Mouse (Mus musculus) ES-Bruce4 (cell line): ENCODE results near the gene Olfr480. TPM values are rescaled to one million over a fixed set of nuclear protein-coding genes. Genes with fewer than 3 reads are reported as not detected.

ENCODE experiments used
- H3K27ac ChIP-seq: 2 replicates; pipeline ENCODE4 v1.5.1; 2012; ENCODE audit warnings: low read length, inconsistent platforms; ENCODE audit not compliant: insufficient read depth
- H3K27me3 ChIP-seq: 2 replicates; pipeline ENCODE4 v1.6.1; 2012; ENCODE audit warnings: mild to moderate bottlenecking, low read length, inconsistent platforms; ENCODE audit not compliant: control insufficient read depth, poor library complexity, insufficient read depth, severe bottlenecking
- H3K36me3 ChIP-seq: 2 replicates; pipeline ENCODE4 v1.6.1; 2012; ENCODE audit warnings: inconsistent platforms, mild to moderate bottlenecking, low read length, moderate library complexity; ENCODE audit not compliant: control insufficient read depth, poor library complexity, insufficient read depth, severe bottlenecking
- H3K4me1 ChIP-seq: one replicate; pipeline ENCODE4 v1.8.1; 2011; ENCODE audit warnings: low read length; ENCODE audit not compliant: control insufficient read depth, insufficient read depth
- H3K4me3 ChIP-seq: 2 replicates; pipeline ENCODE4 v1.5.1; 2011; ENCODE audit warnings: low read depth, mild to moderate bottlenecking, low read length
- H3K9ac ChIP-seq: 2 replicates; pipeline ENCODE4 v1.6.1; 2012; ENCODE audit warnings: low read depth, mild to moderate bottlenecking, inconsistent platforms; ENCODE audit not compliant: poor library complexity, severe bottlenecking
- H3K9me3 ChIP-seq: replicated peaks from 2 replicates; pipeline ENCODE4 v1.6.1; 2012; ENCODE audit warnings: mild to moderate bottlenecking, low read length, inconsistent platforms; ENCODE audit not compliant: control insufficient read depth, poor library complexity, insufficient read depth, severe bottlenecking
- CTCF ChIP-seq: IDR thresholded peaks from one replicate; pipeline ENCODE4 v1.8.1; 2011; ENCODE audit warnings: low read depth, low read length
- EP300 ChIP-seq: IDR thresholded peaks from 2 replicates; pipeline ENCODE4 v1.6.1; 2011; ENCODE audit warnings: low read depth, low read length; ENCODE audit not compliant: insufficient read depth
- POLR2A ChIP-seq: IDR thresholded peaks from one replicate; pipeline ENCODE4 v1.8.1; 2011; ENCODE audit warnings: low read length; ENCODE audit not compliant: insufficient read depth
- polyA plus RNA-seq: library from polyadenylated mRNA; stranded (reverse); fragments of >200 nt; gene quantifications from 2 replicates; pipeline ENCODE4 v1.2.4, GENCODE M21; 2011; ENCODE audit warnings: low read depth; ENCODE audit not compliant: missing spikeins, insufficient read depth, insufficient read length

The Olfr480 gene
- not detected in 2 replicates for polyA plus RNA-seq

DNA sequence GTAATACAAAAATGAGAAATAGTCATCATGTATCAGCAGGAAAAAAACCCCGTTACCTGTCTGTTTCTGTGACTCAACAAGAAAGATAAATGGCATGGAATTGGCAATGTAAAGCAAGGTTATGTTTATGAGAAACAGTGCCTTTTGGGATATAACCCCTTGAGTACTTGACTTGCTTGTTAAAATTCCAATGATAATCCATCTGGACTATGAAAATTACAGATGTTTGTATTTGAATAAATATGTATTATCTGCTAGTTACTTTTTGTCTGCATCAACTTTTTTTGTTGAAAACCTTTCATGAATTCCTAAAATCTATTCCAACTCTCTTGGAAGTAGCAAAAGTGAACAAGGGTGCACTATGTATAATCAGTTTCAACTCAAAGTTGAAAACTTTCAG, at the start of gene Olfr480:
Olfr480 (minus strand) TSS at position 101 of the 400 bp plus-strand sequence.
- H3K27ac ChIP-seq, result no peak within 1 kb of the TSS
- no peaks in the 10 kb centered on the region for H3K4me1 ChIP-seq
- H3K27me3 ChIP-seq, result no peaks in the 10 kb centered on the region; the same call in 1 of the 2 replicates
- no peak within 1 kb of the TSS for H3K4me3 ChIP-seq
- H3K9ac ChIP-seq, result no peak within 1 kb of the TSS
- TF ChIP-seq CTCF (no peak), EP300 (no peak), POLR2A (no peak)
- no peaks in the 10 kb centered on the region for H3K9me3 ChIP-seq
- no peaks in the 10 kb centered on the region for H3K36me3 ChIP-seq

DNA sequence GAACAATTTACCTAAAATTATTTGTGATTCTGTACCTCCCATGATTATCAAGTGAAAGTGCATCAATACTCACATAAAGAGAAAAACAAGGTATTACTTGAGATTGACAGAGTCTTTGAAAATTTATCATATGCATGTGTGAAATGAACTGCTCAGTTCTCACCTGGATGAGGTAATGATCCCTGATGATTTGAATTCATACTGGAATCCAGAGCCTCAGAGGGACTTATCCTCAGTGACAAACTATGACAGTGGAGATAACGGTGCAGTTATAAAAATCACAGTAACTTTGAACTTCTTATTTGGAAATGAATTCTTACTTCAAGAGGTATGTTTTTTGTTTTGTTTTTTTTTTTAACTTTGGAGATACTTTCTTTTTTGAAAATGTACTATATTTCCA, 33.4 kb upstream of the Olfr480 start, which contains the start of gene Olfr483:
Olfr483 (plus strand) TSS at position 301 of the 400 bp plus-strand sequence.
- Histone ChIP-seq H3K9ac (no peak within 1 kb of the TSS), H3K27ac (no peak within 1 kb of the TSS)

DNA sequence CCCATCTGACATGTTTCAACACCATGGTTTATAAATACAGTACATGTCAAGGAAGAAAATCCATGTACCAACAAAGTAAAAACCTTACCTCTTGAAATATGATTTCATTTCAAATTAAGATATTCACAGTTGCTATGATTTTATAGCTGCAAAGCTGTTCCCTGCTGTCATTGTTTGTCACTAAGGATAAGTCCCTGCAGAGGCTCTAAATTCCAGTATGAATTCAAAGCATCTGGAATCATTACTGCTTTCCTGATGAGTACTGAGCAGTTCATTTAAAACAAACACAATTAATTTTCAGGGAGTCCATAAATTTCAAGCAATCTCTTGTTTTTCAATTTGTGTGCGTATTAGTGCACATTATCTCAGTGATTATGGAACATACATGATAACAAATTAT, 30.3 kb upstream of the Olfr480 start, which contains the start of gene Olfr482:
Olfr482 (minus strand) TSS at position 101 of the 400 bp plus-strand sequence.
- H3K9me3 ChIP-seq, result no peaks in the 10 kb centered on the region
- no peaks in the 10 kb centered on the region for H3K4me1 ChIP-seq
- TF ChIP-seq EP300 (no peak), POLR2A (no peak), CTCF (no peak)
- no peak within 1 kb of the TSS for H3K27ac ChIP-seq
- no peak within 1 kb of the TSS for H3K4me3 ChIP-seq
- H3K27me3 ChIP-seq, result no peaks in the 10 kb centered on the region
- no peaks in the 10 kb centered on the region for H3K36me3 ChIP-seq
- H3K9ac ChIP-seq, result no peak within 1 kb of the TSS

More for the DNA sequence above, 33.4 kb upstream of the Olfr480 start, which contains the start of gene Olfr483:
- Histone ChIP-seq H3K36me3 (no peaks in the 10 kb centered on the region), H3K9me3 (no peaks in the 10 kb centered on the region), H3K4me1 (no peaks in the 10 kb centered on the region), H3K27me3 (no peaks in the 10 kb centered on the region), H3K4me3 (no peak within 1 kb of the TSS)
- TF ChIP-seq EP300 (no peak), CTCF (no peak)

DNA sequence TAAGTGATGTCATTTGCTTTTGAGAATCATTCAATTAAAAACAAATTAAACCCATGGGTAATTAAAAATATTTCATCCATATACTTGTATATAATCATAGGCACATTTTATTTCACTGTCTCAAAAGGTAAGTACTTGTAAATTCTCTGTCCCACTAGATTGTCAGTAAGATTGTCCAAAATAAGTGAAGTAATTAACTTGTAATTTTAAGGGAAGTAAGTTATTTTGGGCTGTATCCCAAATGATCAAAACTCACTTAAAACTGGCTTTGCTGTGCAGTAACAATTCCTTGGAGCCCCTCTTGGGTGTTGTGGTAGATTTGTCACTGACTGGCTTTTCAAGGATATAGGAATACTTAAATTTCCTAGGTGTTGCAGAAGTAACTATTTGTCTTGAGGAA, 12.4 kb upstream of the Olfr480 start, which contains the start of gene Olfr481:
Olfr481 (plus strand) TSS at position 301 of the 400 bp plus-strand sequence.
- Histone ChIP-seq H3K9me3 (no peaks in the 10 kb centered on the region), H3K4me3 (no peak within 1 kb of the TSS), H3K36me3 (no peaks in the 10 kb centered on the region), H3K4me1 (no peaks in the 10 kb centered on the region), H3K9ac (no peak within 1 kb of the TSS), H3K27ac (no peak within 1 kb of the TSS), H3K27me3 (no peaks in the 10 kb centered on the region)
- TF ChIP-seq CTCF, result no peak
- no peak for TF ChIP-seq EP300
- TF ChIP-seq POLR2A, result no peak

DNA sequence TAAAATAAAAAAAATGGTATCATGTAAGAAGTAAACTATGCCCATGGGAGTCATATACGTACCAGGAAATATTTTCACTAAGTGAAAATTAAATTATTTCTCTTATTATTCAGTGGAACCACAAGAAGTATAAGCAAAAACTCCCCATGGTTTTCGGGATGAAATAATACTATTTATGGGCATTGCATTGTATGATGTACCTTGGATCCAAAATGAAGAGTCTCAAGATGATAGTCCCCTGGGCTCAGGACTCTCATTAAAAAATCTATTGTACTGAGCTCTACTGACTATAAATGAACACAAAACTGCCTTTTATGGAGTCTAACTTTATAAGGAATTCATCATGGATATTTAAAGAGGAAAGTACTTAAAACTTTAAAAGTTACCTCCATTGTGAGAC, 16.8 kb downstream of the Olfr480 start, which contains the start of gene Olfr479:
Olfr479 (plus strand) TSS at position 301 of the 400 bp plus-strand sequence.
- H3K9ac ChIP-seq, result no peak within 1 kb of the TSS
- H3K9me3 ChIP-seq, result no peaks in the 10 kb centered on the region
- no peak within 1 kb of the TSS for H3K4me3 ChIP-seq
- TF ChIP-seq CTCF, result no peak
- no peak for TF ChIP-seq EP300
- TF ChIP-seq POLR2A, result no peak
- no peaks in the 10 kb centered on the region for H3K4me1 ChIP-seq
- H3K27ac ChIP-seq, result no peak within 1 kb of the TSS
- no peaks in the 10 kb centered on the region for H3K27me3 ChIP-seq
- H3K36me3 ChIP-seq, result no peaks in the 10 kb centered on the region

DNA sequence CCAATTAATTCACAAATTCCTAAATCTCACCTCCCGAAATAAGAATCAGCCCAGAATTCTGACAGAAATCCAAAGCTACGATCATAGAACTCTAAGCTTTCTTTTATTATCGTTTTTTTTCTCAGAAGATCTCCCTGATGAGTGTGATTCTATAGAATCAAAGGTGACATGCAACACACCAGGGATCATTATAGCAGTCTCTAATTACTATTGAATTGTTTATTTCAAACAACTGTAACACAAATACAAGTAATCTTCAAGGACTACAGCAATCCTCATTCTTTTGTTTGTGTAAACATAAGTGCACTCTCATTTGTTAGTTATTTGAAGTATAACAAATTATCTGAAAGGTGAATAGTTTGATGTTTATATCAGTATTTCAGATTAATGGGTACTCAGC, 33.3 kb downstream of the Olfr480 start, which contains the start of gene Olfr478:
Olfr478 (minus strand) TSS at position 101 of the 400 bp plus-strand sequence.
- Histone ChIP-seq H3K4me1 (no peaks in the 10 kb centered on the region), H3K27me3 (no peaks in the 10 kb centered on the region), H3K4me3 (no peak within 1 kb of the TSS), H3K9ac (no peak within 1 kb of the TSS), H3K9me3 (no peaks in the 10 kb centered on the region), H3K27ac (no peak within 1 kb of the TSS), H3K36me3 (no peaks in the 10 kb centered on the region)
- TF ChIP-seq CTCF, result no peak
- no peak for TF ChIP-seq EP300
- TF ChIP-seq POLR2A, result no peak

Other genes starting within 250 kb of the Olfr480 start
- gene Olfr469, start 241.8 kb downstream of the Olfr480 start, polyA plus RNA-seq, result not detected in 2 replicates
- gene Olfr470, start 219.9 kb downstream of the Olfr480 start, polyA plus RNA-seq, result not detected in 2 replicates
- gene Olfr472, start 169.4 kb downstream of the Olfr480 start, polyA plus RNA-seq, result not detected in 2 replicates
- not detected in 2 replicates for gene Olfr473, start 136.9 kb downstream of the Olfr480 start, polyA plus RNA-seq
- gene Olfr474, start 112.7 kb downstream of the Olfr480 start, polyA plus RNA-seq, result not detected in 2 replicates
- gene Olfr476, start 102.5 kb downstream of the Olfr480 start, polyA plus RNA-seq, result not detected in 2 replicates
- not detected in 2 replicates for gene Olfr477, start 80.7 kb downstream of the Olfr480 start, polyA plus RNA-seq
- gene Olfr478, start 33.4 kb downstream of the Olfr480 start, polyA plus RNA-seq, result not detected in 2 replicates
- not detected in 2 replicates for gene Olfr479, start 16.7 kb downstream of the Olfr480 start, polyA plus RNA-seq
- gene Olfr481, start 12.5 kb upstream of the Olfr480 start, polyA plus RNA-seq, result 0.12 TPM in 1 of 2 replicates, not detected in the other
- not detected in 2 replicates for gene Olfr482, start 30.2 kb upstream of the Olfr480 start, polyA plus RNA-seq
- not detected in 2 replicates for gene Olfr483, start 33.5 kb upstream of the Olfr480 start, polyA plus RNA-seq
- not detected in 2 replicates for gene Olfr484, start 60.1 kb upstream of the Olfr480 start, polyA plus RNA-seq
- gene Olfr485, start 92.5 kb upstream of the Olfr480 start, polyA plus RNA-seq, result not detected in 2 replicates
- gene Olfr486, start 105.4 kb upstream of the Olfr480 start, polyA plus RNA-seq, result not detected in 2 replicates
- not detected in 2 replicates for gene Olfr487, start 147.3 kb upstream of the Olfr480 start, polyA plus RNA-seq
- gene Olfr488, start 191.0 kb upstream of the Olfr480 start, polyA plus RNA-seq, result not detected in 2 replicates
- gene Olfr490, start 221.6 kb upstream of the Olfr480 start, polyA plus RNA-seq, result not detected in 2 replicates
- gene Olfr491, start 246.1 kb upstream of the Olfr480 start, polyA plus RNA-seq, result not detected in 2 replicates